Mouse (Mus musculus) hindbrain, postnatal 0 days (tissue): ENCODE data around the gene Ppp2r5d. TPM values are rescaled to one million over a fixed set of nuclear protein-coding genes. Genes with fewer than 3 reads are reported as not detected.

ENCODE experiments used
- ATAC-seq: fragments of 200-750 bp; cut with Nextera tagmentation; 2 replicates; pipeline ENCODE4 v1.8.0; 2017; ENCODE audit warnings: mild to moderate bottlenecking, moderate TSS enrichment, moderate library complexity
- DNase-seq: peaks from one replicate; pipeline ENCODE4 v3.0.0-alpha.2; 2015; ENCODE audit warnings: low spot score
- H3K27ac ChIP-seq: fragments of 300-500 bp; sonication (generic); 2 replicates; pipeline ENCODE4 v1.5.1; 2014; ENCODE audit warnings: mild to moderate bottlenecking
- H3K27me3 ChIP-seq: fragments of 300-500 bp; sonication (generic); 2 replicates; pipeline ENCODE4 v1.6.1; 2014; ENCODE audit warnings: low read length, mixed read lengths; ENCODE audit not compliant: insufficient read depth
- H3K36me3 ChIP-seq: fragments of 300-500 bp; sonication (generic); 2 replicates; pipeline ENCODE4 v1.6.1; 2014; ENCODE audit warnings: low read length, mixed read lengths; ENCODE audit not compliant: insufficient read depth
- H3K4me1 ChIP-seq: fragments of 300-500 bp; sonication (generic); 2 replicates; pipeline ENCODE4 v1.6.1; 2014; ENCODE audit warnings: antibody characterized with exemption, low read length, mixed read lengths; ENCODE audit not compliant: insufficient read depth
- H3K4me2 ChIP-seq: fragments of 300-500 bp; sonication (generic); 2 replicates; pipeline ENCODE4 v1.6.1; 2014; ENCODE audit warnings: low read depth, mild to moderate bottlenecking, low read length, moderate library complexity, mixed read lengths
- H3K4me3 ChIP-seq: fragments of 300-500 bp; sonication (generic); 2 replicates; pipeline ENCODE4 v1.5.1; 2014; ENCODE audit warnings: low read length
- H3K9ac ChIP-seq: fragments of 300-500 bp; sonication (generic); replicated peaks from 2 replicates; pipeline ENCODE4 v1.6.1; 2014; ENCODE audit warnings: mild to moderate bottlenecking, low read length, moderate library complexity, mixed read lengths
- H3K9me3 ChIP-seq: fragments of 300-500 bp; sonication (generic); 2 replicates; pipeline ENCODE4 v1.6.1; 2016; ENCODE audit warnings: low read length, mixed read lengths
- CTCF ChIP-seq: IDR thresholded peaks from 2 replicates; pipeline ENCODE4 v1.5.1; 2016; ENCODE audit warnings: antibody characterized with exemption, control low read depth, low read depth
- WGBS: fragments of 180-500 bp; shearing (Covaris S2); extraction: QIAGEN DNeasy Blood & Tissue Kit; methylation state at CpG from one replicate; pipeline ENCODE4 v1.1.7; 2014; 5-methylcytosine and 5-hydroxymethylcytosine counted together
- polyA plus RNA-seq: library from polyadenylated mRNA; unstranded; fragments of >200 nt; fragmentation: Nextera tagmentation; extraction: Ambion mirVana; gene quantifications from 2 replicates; pipeline ENCODE4 v1.2.1, GENCODE M21; 2015
- total RNA-seq: library from RNA; depleted of rRNA; stranded (reverse); fragments of >200 nt; gene quantifications from 2 replicates; pipeline ENCODE4 v1.2.3, GENCODE M21; 2014

Gene Ppp2r5d
- total and polyA plus RNA-seq, 2 experiments from 2014 or later: 89.6 to 129 TPM

DNA sequence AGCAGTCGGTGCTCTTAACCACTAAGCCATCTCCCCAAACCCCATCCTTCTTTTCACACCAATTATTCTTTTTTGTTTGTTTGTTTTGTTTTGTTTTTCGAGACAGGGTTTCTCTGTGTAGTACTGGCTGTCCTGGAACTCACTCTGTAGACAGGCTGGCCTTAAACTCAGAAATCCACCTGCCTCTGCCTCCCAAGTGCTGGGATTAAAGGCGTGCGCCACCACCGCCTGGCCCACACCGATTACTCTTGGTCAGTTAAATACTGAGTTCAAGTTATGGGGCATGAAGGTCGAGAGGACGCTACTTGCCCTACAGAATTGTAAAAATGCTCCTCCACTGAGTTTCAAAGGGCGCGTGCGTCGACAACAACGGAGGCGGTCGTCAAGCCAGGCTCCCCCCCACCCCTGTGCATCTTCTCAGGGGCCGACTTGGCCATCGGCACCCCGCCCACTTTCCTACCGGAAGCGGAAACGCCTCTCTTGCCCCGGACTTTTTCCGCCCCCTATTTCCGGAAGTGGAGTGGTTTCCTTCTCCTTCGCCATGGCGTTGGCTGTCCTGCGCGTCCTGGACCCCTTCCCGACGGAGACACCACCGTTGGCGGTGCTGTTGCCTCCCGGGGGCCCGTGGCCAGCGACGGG, 6.2 kb upstream of the Ppp2r5d start, which contains the start of gene Pex6:
Gene Pex6 (plus strand): TSS at position 505 of the 639 bp plus-strand sequence.
- peak; percentile 94 for ATAC-seq
- TF ChIP-seq CTCF: peak; percentile 30

DNA sequence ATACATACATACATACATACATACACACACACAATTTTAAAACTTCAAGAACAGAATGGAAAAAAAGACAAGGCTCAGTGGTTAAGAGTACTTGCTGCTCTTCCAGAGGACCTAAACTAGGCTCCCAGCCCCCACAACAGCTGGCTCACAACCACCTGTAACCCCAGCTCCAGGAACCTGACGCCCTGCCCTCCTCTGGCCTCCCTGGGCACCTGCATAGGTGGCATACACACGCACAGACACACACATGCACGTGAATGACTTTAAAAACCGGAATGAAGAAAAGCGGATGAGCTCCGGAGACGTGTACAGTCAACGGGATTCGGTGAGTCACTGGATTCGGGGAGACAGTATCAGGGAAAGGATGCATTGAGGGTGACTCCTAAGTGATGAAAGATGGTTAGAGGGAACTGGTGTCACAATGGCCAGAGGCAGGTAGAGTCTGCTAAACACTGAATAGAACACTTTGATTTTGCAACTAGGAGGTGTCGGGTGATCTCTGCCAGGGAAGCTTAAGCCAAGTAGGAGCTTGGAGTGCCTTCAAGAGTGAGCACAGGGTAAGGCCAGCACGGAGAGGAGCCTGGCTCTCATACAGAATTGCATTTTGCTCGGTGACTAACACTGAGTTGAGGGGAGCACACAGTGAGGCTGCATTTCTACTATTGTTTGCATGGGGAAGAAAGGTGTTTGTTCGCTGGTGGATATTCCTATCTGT, 1.6 kb upstream of the Ppp2r5d start:
- H3K4me2 ChIP-seq: no peak overlapping the region
- WGBS: 92% methylated on average over 14 of the region's 14 CpGs
- no peak overlapping the region for H3K9ac ChIP-seq
- ATAC-seq (no peak), DNase-seq (no peak)
- H3K4me1 ChIP-seq: peaks cover 14% of the 10 kb centered on the region
- no peak for TF ChIP-seq CTCF
- no peaks in the 10 kb centered on the region for H3K27me3 ChIP-seq
- no peaks in the 10 kb centered on the region for H3K9me3 ChIP-seq
- H3K36me3 ChIP-seq: no peaks in the 10 kb centered on the region
- no peak overlapping the region for H3K27ac ChIP-seq
- no peak overlapping the region for H3K4me3 ChIP-seq

More for the DNA sequence above, 6.2 kb upstream of the Ppp2r5d start, which contains the start of gene Pex6:
- 9% methylated on average over 36 of the region's 36 CpGs for WGBS
- H3K9ac ChIP-seq: peak within 1 kb of the TSS; percentile 92
- H3K4me3 ChIP-seq: peak within 1 kb of the TSS; percentile 97
- H3K4me2 ChIP-seq: peak within 1 kb of the TSS; percentile 100
- H3K36me3 ChIP-seq: peaks cover 11% of the 10 kb centered on the region; the same call in 1 of the 2 replicates
- H3K4me1 ChIP-seq: peaks cover 7% of the 10 kb centered on the region; the same call in 1 of the 2 replicates
- H3K27me3 ChIP-seq: no peaks in the 10 kb centered on the region
- peak; percentile 97 for DNase-seq
- no peaks in the 10 kb centered on the region for H3K9me3 ChIP-seq
- H3K27ac ChIP-seq: peak within 1 kb of the TSS; percentile 82

DNA sequence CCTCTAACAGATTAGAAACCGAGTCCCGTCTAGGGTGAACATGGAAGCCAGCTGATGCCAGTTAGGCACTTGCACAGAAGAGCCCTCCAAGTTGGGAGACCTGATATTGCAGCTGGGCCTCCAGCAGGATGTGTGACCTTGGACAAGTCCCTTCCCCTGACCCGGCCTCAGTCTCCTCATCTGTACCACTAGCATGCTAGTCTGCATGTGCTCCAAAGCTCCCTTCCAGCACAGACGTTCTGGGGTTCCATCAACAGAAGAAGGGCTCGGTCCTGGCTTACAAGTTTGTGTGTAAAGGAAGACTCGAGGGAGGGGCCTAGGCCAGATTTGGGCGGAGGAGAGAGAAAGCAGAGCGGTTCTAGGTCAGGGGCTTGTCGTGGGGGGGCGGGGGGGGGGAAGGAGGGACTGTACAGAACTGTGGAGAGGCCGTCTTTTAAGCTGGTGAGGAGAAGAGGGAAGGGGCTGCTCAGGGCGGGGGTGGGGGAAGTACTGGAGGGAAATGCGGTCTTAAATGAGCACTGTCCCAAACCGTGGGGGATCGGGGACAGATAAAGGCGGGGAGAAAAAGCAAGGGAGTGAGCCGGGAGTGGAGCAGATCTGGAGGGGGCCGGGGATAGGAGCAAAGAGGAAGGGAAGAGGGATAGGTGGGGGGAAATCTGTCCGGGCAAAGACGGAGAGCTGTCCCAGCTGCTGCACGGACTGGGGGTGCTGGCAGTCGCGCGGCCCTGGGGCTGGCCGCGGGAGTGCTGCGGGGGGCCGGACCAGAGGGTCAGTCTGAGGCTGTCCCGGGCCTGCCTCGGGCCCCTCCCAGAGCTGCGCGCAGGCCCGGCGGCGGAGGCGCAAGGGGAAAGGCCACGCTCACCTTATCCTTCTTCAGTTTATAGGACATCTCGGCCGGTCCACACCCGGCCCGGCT, 682 bp downstream of the Ppp2r5d start:
- WGBS: 6% methylated on average over 33 of the region's 41 CpGs
- ATAC-seq (peak; percentile 65), DNase-seq (no peak)

DNA sequence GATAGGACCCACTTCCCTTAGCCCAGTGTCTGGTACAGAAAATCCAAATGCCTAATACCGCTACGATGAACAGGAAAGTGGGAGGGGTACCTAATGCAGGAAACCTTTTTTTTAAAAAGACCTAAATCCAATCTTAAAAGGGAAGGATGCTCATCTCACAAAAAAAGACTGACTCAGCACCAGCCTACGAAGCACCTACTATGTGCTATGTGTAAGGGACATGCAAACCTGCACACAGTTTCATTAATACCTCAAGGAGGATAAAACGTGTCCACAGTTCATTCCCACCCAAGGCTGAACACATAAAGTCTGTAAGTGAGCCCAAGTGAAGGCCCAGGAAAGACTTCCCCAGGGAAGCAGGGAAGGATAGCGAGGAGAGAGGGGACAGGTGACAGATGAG, 2.4 kb downstream of the Ppp2r5d start:
- H3K27ac ChIP-seq: no peak overlapping the region
- 80% methylated on average over 5 of the region's 5 CpGs for WGBS
- peak overlapping the region; percentile 87; the same call in 1 of the 2 replicates for H3K9ac ChIP-seq
- DNase-seq (no peak), ATAC-seq (no peak)
- H3K9me3 ChIP-seq: no peaks in the 10 kb centered on the region
- H3K4me2 ChIP-seq: no peak overlapping the region
- no peaks in the 10 kb centered on the region for H3K27me3 ChIP-seq
- 0 out of 2 replicates have a peak, but pooled peaks cover 12% of the 10 kb centered on the region for H3K36me3 ChIP-seq
- H3K4me1 ChIP-seq: peaks cover 14% of the 10 kb centered on the region
- no peak overlapping the region for H3K4me3 ChIP-seq
- no peak for TF ChIP-seq CTCF

More for the DNA sequence above, 682 bp downstream of the Ppp2r5d start:
- H3K4me2 ChIP-seq: peak overlapping the region; percentile 69
- no peak for TF ChIP-seq CTCF
- no peaks in the 10 kb centered on the region for H3K27me3 ChIP-seq
- H3K36me3 ChIP-seq: no peaks in the 10 kb centered on the region
- H3K27ac ChIP-seq: peak overlapping the region; percentile 89
- H3K4me3 ChIP-seq: peak overlapping the region; percentile 92
- H3K9ac ChIP-seq: peak overlapping the region; percentile 87
- H3K4me1 ChIP-seq: peaks cover 14% of the 10 kb centered on the region
- H3K9me3 ChIP-seq: no peaks in the 10 kb centered on the region

DNA sequence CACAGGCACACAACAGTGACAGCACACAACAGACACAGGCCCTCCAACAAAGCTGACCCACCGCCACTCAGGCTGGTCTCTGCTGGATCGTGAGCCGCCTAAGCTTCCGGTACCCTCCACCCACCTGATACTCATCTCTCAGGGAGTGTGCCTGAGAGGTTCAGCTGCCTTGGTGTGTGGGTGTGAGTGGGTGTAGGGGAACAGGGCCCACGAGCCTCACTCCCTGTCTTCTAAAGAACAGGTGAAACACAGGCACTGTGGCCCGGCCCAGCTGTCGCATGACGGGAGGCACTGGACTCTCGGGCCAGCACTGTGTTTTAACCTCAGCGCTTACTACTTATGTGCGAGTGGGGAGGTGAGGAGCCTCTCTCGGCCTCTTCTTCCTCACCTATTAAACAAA, 2.8 kb downstream of the Ppp2r5d start:
- TF ChIP-seq CTCF: no peak
- ATAC-seq (no peak), DNase-seq (no peak)
- Histone ChIP-seq H3K36me3 (0 out of 2 replicates have a peak, but pooled peaks cover 12% of the 10 kb centered on the region), H3K27ac (no peak overlapping the region), H3K9me3 (no peaks in the 10 kb centered on the region), H3K9ac (peak overlapping the region; percentile 22; the same call in 1 of the 2 replicates), H3K27me3 (no peaks in the 10 kb centered on the region), H3K4me3 (no peak overlapping the region), H3K4me2 (peak overlapping the region; percentile 33; the same call in 1 of the 2 replicates), H3K4me1 (peaks cover 14% of the 10 kb centered on the region)
- WGBS: 82% methylated on average over 12 of the region's 12 CpGs

DNA sequence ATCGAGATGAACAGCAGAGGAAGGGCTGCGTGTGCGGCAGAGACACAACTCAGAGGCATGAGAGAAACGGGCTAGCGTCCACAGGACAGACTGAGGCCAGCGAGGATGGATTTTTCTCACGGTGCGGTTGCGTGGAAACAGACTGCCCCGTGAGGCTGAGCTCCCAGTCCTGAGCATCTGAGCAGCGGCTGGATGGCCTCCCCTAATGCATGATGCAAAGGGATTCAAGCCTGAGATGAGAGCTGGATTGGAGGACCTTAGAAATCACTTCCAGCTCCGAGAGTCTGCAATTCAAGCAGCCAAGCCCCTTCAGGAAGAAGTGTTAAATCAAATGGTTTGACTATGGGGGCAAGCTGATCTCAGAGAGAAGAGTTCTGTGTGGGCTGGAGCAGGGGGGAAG, 3.4 kb downstream of the Ppp2r5d start:
- H3K9ac ChIP-seq: peak overlapping the region; percentile 22
- 74% methylated on average over 12 of the region's 12 CpGs for WGBS
- H3K27ac ChIP-seq: no peak overlapping the region
- 0 out of 2 replicates have a peak, but pooled peaks cover 12% of the 10 kb centered on the region for H3K36me3 ChIP-seq
- DNase-seq (no peak), ATAC-seq (no peak)
- H3K4me1 ChIP-seq: peaks cover 14% of the 10 kb centered on the region
- H3K4me2 ChIP-seq: peak overlapping the region; percentile 33
- no peak overlapping the region for H3K4me3 ChIP-seq
- no peak for TF ChIP-seq CTCF
- no peaks in the 10 kb centered on the region for H3K9me3 ChIP-seq
- H3K27me3 ChIP-seq: no peaks in the 10 kb centered on the region
